Mouse (Mus musculus) midbrain, embryonic 10.5 days (tissue): ENCODE measurements around the gene Plxnd1. TPM values are rescaled to one million over a fixed set of nuclear protein-coding genes. Genes with fewer than 3 reads are reported as not detected.

Experiments used
- DNase-seq: peaks from one replicate; pipeline ENCODE4 v3.0.0-alpha.2; 2017; ENCODE audit warnings: low spot score
- H3K27ac ChIP-seq: fragments of 300-500 bp; sonication (generic); replicated peaks from 2 replicates; pipeline ENCODE4 v1.5.1; 2016; ENCODE audit warnings: mild to moderate bottlenecking
- H3K27me3 ChIP-seq: fragments of 300-500 bp; sonication (generic); 2 replicates; pipeline ENCODE4 v1.6.1; 2016; ENCODE audit warnings: low read depth, mild to moderate bottlenecking; ENCODE audit not compliant: poor library complexity, severe bottlenecking
- H3K36me3 ChIP-seq: fragments of 300-500 bp; sonication (generic); 2 replicates; pipeline ENCODE4 v1.6.1; 2016; ENCODE audit warnings: mild to moderate bottlenecking, moderate library complexity
- H3K4me1 ChIP-seq: fragments of 300-500 bp; sonication (generic); 2 replicates; pipeline ENCODE4 v1.6.1; 2016
- H3K4me3 ChIP-seq: fragments of 300-500 bp; sonication (generic); 2 replicates; pipeline ENCODE4 v1.5.1; 2016; ENCODE audit warnings: mild to moderate bottlenecking, moderate library complexity
- H3K9me3 ChIP-seq: fragments of 300-500 bp; sonication (generic); replicated peaks from 2 replicates; pipeline ENCODE4 v1.6.1; 2016; ENCODE audit warnings: mild to moderate bottlenecking
- WGBS: fragments of 180-500 bp; shearing (Covaris S2); methylation state at CpG from one replicate; pipeline ENCODE4 v1.1.7; 2016; 5-methylcytosine and 5-hydroxymethylcytosine counted together
- polyA plus RNA-seq: library from polyadenylated mRNA; unstranded; fragments of >200 nt; fragmentation: Nextera tagmentation; extraction: Ambion mirVana; gene quantifications from 2 replicates; pipeline ENCODE4 v1.2.1, GENCODE M21; 2016

The Plxnd1 gene
- polyA plus RNA-seq, 1 experiment from 2014 or later = 18.9 TPM

DNA sequence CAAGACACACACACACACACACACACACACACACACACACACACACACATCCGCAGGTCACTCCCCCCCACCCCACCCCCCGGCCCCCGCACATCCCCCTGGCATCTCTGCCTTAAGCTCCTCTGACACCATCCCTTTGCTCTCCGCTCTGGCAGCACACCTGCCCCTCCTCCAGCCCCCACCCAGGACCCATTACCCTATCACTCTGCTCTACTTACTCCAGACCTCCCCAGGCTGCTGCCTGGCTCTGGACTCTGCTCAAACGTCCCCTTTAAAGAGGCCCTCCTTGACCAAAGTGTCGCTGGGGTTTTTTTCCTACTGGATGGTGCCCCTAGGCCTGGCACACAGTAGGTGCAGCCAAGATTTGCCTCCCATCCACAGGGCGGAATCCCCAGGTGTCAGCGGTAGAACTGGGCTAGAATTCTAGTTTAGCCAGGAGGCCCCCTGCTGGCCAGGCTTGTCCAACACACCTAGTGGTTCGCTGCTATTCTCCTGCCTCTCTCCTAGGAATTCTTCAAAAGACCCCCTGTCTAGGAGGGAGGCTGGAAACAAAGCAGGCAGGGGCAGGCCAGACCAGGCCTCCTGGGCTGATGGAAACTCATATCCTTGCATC lies 12.9 kb upstream of the Plxnd1 start:
- H3K4me3 ChIP-seq = no peak overlapping the region
- H3K36me3 ChIP-seq = no peaks in the 10 kb centered on the region
- no peaks in the 10 kb centered on the region for H3K9me3 ChIP-seq
- peak; percentile 67 for DNase-seq
- H3K27ac ChIP-seq = no peak overlapping the region; the same call in 1 of the 2 replicates
- peaks cover 47% of the 10 kb centered on the region for H3K4me1 ChIP-seq
- peaks cover 20% of the 10 kb centered on the region; the same call in 1 of the 2 replicates for H3K27me3 ChIP-seq
- WGBS = 9% methylated on average over 6 of the region's 9 CpGs

DNA sequence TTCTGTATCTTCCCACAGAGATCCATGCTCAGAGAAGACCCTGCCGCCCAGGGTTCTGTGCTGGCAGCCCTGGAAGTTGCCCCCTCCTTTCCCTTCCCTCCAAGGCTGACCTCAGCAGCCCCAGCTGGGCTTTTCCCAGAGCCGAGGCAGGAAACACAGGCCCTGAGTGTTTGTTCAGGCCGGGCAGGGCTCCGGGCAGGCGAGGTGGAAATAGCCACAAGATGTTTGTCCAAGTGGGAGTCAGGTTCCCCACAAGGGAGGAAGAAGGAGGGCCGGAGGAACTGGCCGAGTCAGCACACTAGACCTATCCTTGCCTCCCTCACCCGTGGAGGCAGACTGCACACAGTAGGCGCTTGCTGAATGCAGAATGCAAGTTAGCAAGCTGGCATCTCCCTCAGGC lies 11.9 kb upstream of the Plxnd1 start:
- Histone ChIP-seq H3K4me1 (peaks cover 48% of the 10 kb centered on the region), H3K36me3 (no peaks in the 10 kb centered on the region), H3K4me3 (no peak overlapping the region), H3K9me3 (no peaks in the 10 kb centered on the region), H3K27me3 (peaks cover 20% of the 10 kb centered on the region; the same call in 1 of the 2 replicates), H3K27ac (peak overlapping the region; percentile 66)
- peak; percentile 22 for DNase-seq
- WGBS = 50% methylated on average over 9 of the region's 9 CpGs

DNA sequence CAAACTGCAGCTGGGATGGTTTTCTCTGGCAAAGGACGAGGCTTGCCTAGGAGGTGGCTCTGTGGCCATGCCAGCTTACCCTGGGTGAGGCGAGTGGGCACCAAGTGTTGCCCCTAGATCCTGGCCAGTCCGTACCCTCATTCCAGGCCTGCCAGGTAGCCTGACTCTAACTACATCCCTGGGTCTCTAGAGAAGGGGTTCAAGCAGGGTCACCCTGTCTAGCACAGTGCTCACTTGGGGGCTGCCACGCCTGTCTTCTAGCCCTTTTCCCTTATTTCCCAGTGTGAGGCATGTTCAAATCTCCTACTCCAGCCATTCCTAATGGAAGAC lies 11.1 kb upstream of the Plxnd1 start:
- Histone ChIP-seq H3K27ac (peak overlapping the region; percentile 66), H3K4me3 (no peak overlapping the region), H3K9me3 (no peaks in the 10 kb centered on the region), H3K4me1 (peaks cover 47% of the 10 kb centered on the region), H3K36me3 (no peaks in the 10 kb centered on the region), H3K27me3 (peaks cover 20% of the 10 kb centered on the region; the same call in 1 of the 2 replicates)
- 78% methylated on average over 4 of the region's 4 CpGs for WGBS
- no peak for DNase-seq

DNA sequence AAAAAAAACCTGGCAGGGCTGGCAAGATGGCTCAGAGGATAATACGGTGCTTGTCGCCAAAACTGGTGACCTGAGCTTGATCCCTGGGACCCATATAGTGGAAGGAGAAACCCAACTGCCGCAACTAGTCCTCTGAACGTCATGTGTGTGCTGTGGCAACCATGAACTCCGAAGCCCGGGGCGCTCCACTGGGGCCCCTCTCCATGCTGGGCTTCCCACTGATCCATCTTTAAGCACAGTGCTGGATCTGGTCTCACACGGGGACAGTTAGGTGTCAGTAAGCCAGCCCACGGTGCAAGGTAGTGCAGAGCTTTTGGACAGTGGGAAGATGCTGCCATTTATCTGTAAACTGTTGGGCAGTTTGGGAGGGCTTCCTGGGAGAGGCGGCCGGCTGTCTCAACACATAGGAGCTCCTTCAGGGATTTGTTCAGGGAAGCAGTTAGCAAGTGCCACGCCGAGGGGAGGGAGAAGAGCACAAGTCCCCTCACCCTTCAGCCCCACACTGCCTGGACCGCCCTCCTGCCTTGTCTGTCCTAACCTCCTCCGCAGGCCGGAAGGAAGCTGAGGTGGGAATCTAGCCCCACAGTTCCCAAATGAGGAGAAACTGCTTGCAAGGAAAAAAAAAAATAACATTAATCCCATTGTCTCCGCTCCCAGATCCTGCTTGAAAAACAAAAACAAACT lies 10.6 kb upstream of the Plxnd1 start:
- DNase-seq = peak; percentile 11
- Histone ChIP-seq H3K4me3 (no peak overlapping the region), H3K27me3 (peaks cover 20% of the 10 kb centered on the region; the same call in 1 of the 2 replicates), H3K4me1 (peaks cover 47% of the 10 kb centered on the region), H3K36me3 (no peaks in the 10 kb centered on the region), H3K9me3 (no peaks in the 10 kb centered on the region), H3K27ac (peak overlapping the region; percentile 28; the same call in 1 of the 2 replicates)
- WGBS = 72% methylated on average over 17 of the region's 17 CpGs

DNA sequence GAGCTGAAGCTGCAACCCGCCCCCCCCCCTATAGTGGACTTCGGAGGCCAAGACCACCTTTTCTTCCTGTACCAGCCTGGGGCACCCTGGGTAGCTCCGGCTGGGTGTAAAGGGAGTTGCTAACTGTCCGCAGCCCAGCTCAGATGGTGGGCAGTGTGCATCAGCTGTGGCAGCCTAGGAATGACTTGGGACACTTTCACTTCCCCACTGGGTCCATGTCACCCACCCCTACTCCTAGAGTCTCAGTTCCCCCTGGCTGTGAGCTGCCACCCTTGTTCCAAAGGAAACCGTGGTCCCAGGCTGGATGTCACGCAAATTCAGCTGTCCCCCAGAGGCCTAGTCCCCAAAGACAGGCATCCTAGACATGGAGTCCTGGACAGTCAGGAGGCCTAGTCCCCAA lies 9.9 kb upstream of the Plxnd1 start:
- Histone ChIP-seq H3K36me3 (no peaks in the 10 kb centered on the region), H3K9me3 (no peaks in the 10 kb centered on the region), H3K4me3 (no peak overlapping the region), H3K4me1 (peaks cover 47% of the 10 kb centered on the region), H3K27me3 (peaks cover 20% of the 10 kb centered on the region; the same call in 1 of the 2 replicates), H3K27ac (0 out of 2 replicates have a peak overlapping the region, but pooled peaks have one; percentile 65)
- WGBS = 86% methylated on average over 6 of the region's 6 CpGs
- peak; percentile 10 for DNase-seq

DNA sequence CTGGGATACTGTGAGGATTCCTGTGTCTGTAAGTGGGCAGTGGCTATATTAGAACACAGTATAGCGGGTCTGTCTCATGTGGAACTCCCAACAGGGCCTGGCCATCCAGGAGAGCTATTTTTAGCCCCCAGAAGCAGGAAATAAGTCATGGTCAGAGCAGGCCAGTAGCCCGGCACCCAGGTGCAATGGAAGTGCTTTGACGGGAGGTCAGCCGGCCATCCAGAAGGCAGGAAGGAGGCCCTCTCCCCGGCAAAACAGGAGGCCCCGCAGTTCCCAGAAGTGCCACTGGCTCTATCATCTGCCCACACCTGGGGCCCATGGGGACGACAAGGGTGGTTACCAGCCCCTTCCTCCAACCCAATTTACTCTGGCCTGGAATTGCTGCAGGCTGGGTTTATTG lies 9.3 kb upstream of the Plxnd1 start:
- Histone ChIP-seq H3K9me3 (no peaks in the 10 kb centered on the region), H3K4me3 (no peak overlapping the region), H3K27ac (peak overlapping the region; percentile 65), H3K4me1 (peaks cover 49% of the 10 kb centered on the region), H3K36me3 (no peaks in the 10 kb centered on the region), H3K27me3 (peaks cover 20% of the 10 kb centered on the region; the same call in 1 of the 2 replicates)
- DNase-seq = peak; percentile 13
- 69% methylated on average over 7 of the region's 7 CpGs for WGBS

DNA sequence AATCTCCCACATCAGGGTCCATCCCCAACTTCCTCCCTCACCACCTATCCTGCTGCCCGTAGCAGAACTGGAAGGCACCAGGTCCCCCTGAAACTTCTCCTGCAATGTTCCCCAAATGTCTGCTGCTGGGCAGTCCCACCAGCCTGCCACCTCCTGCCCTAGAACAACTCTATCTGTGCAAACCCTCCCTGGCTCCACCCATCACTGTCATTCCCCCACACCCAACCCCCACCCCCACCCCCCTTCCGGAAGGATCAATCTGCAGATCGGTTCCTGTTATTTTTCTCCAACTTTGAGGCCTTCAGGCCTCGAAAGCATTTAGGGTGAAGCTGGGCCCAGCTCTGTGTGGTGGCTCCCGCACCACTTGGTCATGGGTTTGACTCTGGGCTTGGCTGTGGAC lies 8.7 kb upstream of the Plxnd1 start:
- Histone ChIP-seq H3K36me3 (no peaks in the 10 kb centered on the region), H3K27ac (peak overlapping the region; percentile 65), H3K4me1 (peaks cover 55% of the 10 kb centered on the region), H3K4me3 (no peak overlapping the region), H3K9me3 (no peaks in the 10 kb centered on the region), H3K27me3 (peaks cover 20% of the 10 kb centered on the region; the same call in 1 of the 2 replicates)
- peak; percentile 10 for DNase-seq
- 72% methylated on average over 5 of the region's 5 CpGs for WGBS

DNA sequence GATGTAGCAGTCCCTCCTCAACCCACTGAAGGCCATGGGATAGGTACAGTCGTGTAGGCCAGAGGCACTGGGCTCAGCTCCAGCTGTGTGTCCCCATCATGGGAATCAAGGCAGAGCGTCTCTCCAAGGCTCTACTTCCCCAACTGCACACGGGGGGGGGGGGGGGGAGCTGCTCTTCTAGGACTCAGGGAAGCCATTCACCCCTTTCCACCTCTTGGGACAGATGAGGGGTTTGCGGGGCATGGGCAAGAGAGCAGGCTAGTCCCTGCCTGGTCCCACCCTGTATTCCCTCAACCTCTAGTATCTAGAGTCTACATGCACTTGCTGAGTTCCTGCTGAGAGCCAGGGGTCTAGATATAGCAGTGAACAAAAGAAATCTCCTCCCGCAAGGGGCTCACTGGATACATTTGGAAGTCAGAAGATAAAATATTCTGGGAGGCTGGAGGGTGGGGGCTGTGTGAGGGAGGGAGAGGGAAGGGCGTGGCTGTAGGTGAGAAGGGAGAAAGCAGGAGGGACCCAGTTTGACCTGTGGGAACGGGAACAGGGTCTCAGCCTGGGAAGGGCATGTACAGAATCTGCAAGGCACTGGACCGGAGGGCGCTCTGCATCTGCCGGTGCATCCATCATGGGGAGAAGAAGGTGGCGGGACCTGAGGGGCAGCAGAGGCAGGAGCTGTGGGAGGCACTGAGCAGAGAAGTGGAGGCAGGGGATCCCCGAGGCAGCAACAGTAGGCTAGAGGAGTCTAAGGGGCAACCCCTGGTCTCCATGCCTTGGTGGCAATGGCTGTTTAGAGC lies 7.7 kb upstream of the Plxnd1 start:
- Histone ChIP-seq H3K36me3 (no peaks in the 10 kb centered on the region), H3K27me3 (peaks cover 25% of the 10 kb centered on the region), H3K4me3 (no peak overlapping the region), H3K4me1 (peaks cover 59% of the 10 kb centered on the region), H3K27ac (peak overlapping the region; percentile 9; the same call in 1 of the 2 replicates), H3K9me3 (no peaks in the 10 kb centered on the region)
- WGBS = 69% methylated on average over 12 of the region's 12 CpGs
- no peak for DNase-seq

DNA sequence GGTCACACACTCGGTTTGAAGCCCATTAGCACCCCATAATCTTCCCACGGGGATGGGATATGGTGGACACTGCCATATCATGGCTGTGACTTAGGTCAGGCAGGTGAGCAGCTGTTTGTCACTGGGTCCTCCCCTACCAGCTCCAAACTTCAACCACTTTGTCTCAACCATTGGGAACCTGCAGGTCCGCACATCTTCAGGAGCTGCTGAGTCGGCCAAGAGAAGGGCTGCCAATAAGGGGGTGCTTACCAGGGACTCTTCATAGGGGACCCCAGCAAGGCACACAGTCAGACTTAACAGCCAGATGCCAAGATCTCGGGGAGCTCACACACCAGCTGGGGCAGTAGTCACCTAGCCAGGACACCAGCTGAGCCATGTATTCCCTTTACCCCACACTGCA lies 6.0 kb upstream of the Plxnd1 start:
- Histone ChIP-seq H3K4me1 (peaks cover 57% of the 10 kb centered on the region), H3K27ac (no peak overlapping the region), H3K36me3 (no peaks in the 10 kb centered on the region), H3K9me3 (no peaks in the 10 kb centered on the region), H3K4me3 (no peak overlapping the region), H3K27me3 (peaks cover 28% of the 10 kb centered on the region)
- WGBS = 85% methylated on average over 5 of the region's 5 CpGs
- DNase-seq = no peak

DNA sequence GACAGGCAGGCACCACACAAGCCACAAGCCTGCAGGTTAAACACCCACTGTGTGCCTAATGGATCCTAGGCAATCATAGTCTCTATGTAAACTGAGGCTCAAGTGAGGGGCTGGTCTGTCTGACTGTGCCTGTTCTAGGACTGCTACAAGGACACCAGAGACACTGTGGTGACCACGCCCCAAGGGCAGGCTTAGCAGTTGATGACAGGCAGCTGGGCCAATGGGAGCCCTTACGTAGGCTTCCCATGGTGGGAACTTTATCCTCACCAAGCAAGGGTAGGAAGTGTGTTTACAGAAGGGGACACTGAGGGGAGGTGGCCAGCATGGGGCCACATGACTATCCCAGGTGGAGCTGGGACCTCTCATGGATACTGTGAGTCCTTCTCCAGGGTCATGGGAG lies 4.4 kb upstream of the Plxnd1 start:
- H3K27ac ChIP-seq = 0 out of 2 replicates have a peak overlapping the region, but pooled peaks have one; percentile 39
- H3K9me3 ChIP-seq = no peaks in the 10 kb centered on the region
- H3K27me3 ChIP-seq = peaks cover 40% of the 10 kb centered on the region
- no peaks in the 10 kb centered on the region for H3K36me3 ChIP-seq
- H3K4me3 ChIP-seq = no peak overlapping the region
- no peak for DNase-seq
- H3K4me1 ChIP-seq = peaks cover 61% of the 10 kb centered on the region
- WGBS = 76% methylated on average over 2 of the region's 2 CpGs

DNA sequence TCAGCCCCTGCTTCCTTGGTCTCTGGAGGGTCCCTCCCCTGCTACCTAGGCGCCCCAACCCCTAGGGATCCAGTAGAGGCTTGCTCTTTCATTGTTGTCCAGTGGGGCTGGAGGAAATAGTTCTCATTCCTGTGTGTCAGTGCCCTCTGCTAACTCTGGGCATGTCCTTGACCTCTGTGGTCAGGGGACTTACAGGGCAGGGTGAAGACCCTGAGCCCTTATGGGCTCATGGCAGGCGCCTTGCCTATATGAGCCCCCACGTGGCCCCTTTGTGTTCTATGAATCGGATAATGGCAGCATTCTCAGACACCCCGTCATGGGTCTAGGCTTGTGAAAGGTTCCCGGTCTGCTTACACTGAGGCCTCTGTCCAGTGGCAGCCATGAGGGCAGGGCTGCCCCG lies 4.0 kb upstream of the Plxnd1 start:
- Histone ChIP-seq H3K27ac (peak overlapping the region; percentile 39; the same call in 1 of the 2 replicates), H3K4me3 (no peak overlapping the region), H3K27me3 (peaks cover 44% of the 10 kb centered on the region), H3K9me3 (no peaks in the 10 kb centered on the region), H3K4me1 (peaks cover 61% of the 10 kb centered on the region), H3K36me3 (no peaks in the 10 kb centered on the region)
- 81% methylated on average over 7 of the region's 7 CpGs for WGBS
- DNase-seq = no peak

DNA sequence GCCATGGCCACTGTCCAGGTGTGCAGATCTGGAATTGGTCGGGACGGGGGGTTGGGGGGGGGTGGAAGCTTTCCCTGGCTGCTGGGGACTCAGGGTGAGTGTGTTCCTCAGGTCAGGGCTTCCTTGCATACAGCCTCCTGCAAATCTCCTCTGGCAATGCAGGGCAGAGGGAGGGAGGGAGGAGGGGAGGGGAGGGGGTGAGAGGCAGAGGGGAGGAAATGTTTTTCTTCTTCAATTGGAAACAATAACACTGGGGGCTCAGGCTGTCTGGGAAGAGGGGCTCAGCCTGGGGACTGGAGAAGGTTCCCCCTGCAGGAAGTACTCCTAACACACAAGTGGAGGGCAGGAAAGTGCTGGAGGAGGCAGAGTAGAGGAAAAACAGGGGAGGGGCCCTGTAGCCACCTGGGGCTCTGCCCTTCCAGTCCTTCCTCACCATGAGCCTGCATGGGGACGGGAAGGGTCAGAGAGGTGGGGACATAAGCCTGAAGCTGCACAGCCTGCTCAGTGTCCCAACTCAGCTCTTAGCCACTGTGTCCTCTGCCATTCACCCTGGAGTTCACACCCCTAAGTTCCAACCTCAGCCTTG lies 3.0 kb upstream of the Plxnd1 start:
- Histone ChIP-seq H3K9me3 (no peaks in the 10 kb centered on the region), H3K27ac (no peak overlapping the region; the same call in 1 of the 2 replicates), H3K4me3 (no peak overlapping the region), H3K4me1 (peaks cover 64% of the 10 kb centered on the region), H3K27me3 (peaks cover 48% of the 10 kb centered on the region), H3K36me3 (no peaks in the 10 kb centered on the region)
- WGBS = 24% methylated on average over 3 of the region's 3 CpGs
- DNase-seq = no peak
